Mouse (Mus musculus) CH12.LX (cell line): Measurements from ENCODE around the gene Celsr3.

Experiments
- CTCF ChIP-seq, 2 experiments: IDR thresholded peaks in 1 of 2; conservative IDR thresholded peaks in 1 of 2; 2 replicates each; pipeline ENCODE4 v1.5.1; 2011 to 2012; ENCODE audit warnings: low read depth in 2 of 2, low read length in 2 of 2, improper control_type of control experiment in 1 of 2, inconsistent platforms in 1 of 2, mild to moderate bottlenecking in 1 of 2, moderate library complexity in 1 of 2
- E2F4 ChIP-seq: IDR thresholded peaks from 2 replicates; pipeline ENCODE4 v1.6.1; 2011; ENCODE audit warnings: low read depth, low read length, improper control_type of control experiment; ENCODE audit not compliant: insufficient replicate concordance
- ETS1 ChIP-seq: conservative IDR thresholded peaks from 2 replicates; pipeline ENCODE4 v1.6.1; 2012; ENCODE audit warnings: low read depth, mild to moderate bottlenecking, inconsistent platforms, low read length, improper control_type of control experiment, moderate library complexity
- MAX ChIP-seq: IDR thresholded peaks from 2 replicates; pipeline ENCODE4 v1.6.1; 2011; ENCODE audit warnings: low read length, improper control_type of control experiment
- MYC ChIP-seq: IDR thresholded peaks from 2 replicates; pipeline ENCODE4 v1.6.1; 2011; ENCODE audit warnings: low read depth, mild to moderate bottlenecking, improper control_type of control experiment, low read length
- UBTF ChIP-seq: IDR thresholded peaks from 2 replicates; pipeline ENCODE4 v1.6.1; 2012; ENCODE audit warnings: low read depth, mild to moderate bottlenecking, inconsistent platforms, low read length, improper control_type of control experiment, moderate library complexity
- ZC3H11A ChIP-seq: IDR thresholded peaks from 2 replicates; pipeline ENCODE4 v1.6.1; 2012; ENCODE audit warnings: low read depth, mild to moderate bottlenecking, inconsistent platforms, low read length, improper control_type of control experiment

- TF ChIP-seq E2F4, result no peak
- no peak for TF ChIP-seq ETS1
- no peak for TF ChIP-seq UBTF
- no peak for TF ChIP-seq MAX
- TF ChIP-seq MYC, result no peak
- peak; percentile 40 to 81 for TF ChIP-seq CTCF (conservative IDR thresholded peaks at IDR 0.05 in 1 of 2, IDR thresholded peaks at IDR 0.05 in 1 of 2; ENCODE audit: low read depth in 2 of 2, low read length in 2 of 2)
- no peak for TF ChIP-seq ZC3H11A
Observed at GRCm38 (mm10) chr9:108808163-108808665, 17.9 kb upstream of the Celsr3 start, which contains the start of gene Nckipsd.
